Mouse (Mus musculus) thymus, adult 2 months (tissue): Measurements from ENCODE around the gene Mitf. TPM values are rescaled to one million over a fixed set of nuclear protein-coding genes. Genes with fewer than 3 reads are reported as not detected.

Experiments used
- DNase-seq: peaks from one replicate; pipeline ENCODE4 v3.0.0; 2021
- H3K27ac ChIP-seq: fragments of 200-500 bp; 2 replicates; pipeline ENCODE4 v1.5.1; 2012; ENCODE audit warnings: low read length, control low read depth; ENCODE audit not compliant: control insufficient read depth, insufficient read depth
- H3K27me3 ChIP-seq: fragments of 200-500 bp; 2 replicates; pipeline ENCODE4 v1.6.1; 2012; ENCODE audit warnings: mild to moderate bottlenecking, low read length, moderate library complexity, mixed read lengths; ENCODE audit not compliant: control insufficient read depth, insufficient read depth
- H3K36me3 ChIP-seq: fragments of 200-500 bp; 2 replicates; pipeline ENCODE4 v1.6.1; 2012; ENCODE audit warnings: mild to moderate bottlenecking, low read length, moderate library complexity; ENCODE audit not compliant: control insufficient read depth, insufficient read depth
- H3K4me1 ChIP-seq: fragments of 200-500 bp; replicated peaks from 2 replicates; pipeline ENCODE4 v1.6.1; 2012; ENCODE audit warnings: low read length; ENCODE audit not compliant: control insufficient read depth, insufficient read depth
- H3K4me3 ChIP-seq: fragments of 200-500 bp; 2 replicates; pipeline ENCODE4 v1.5.1; 2012; ENCODE audit warnings: mild to moderate bottlenecking, low read length, control low read depth, moderate library complexity; ENCODE audit not compliant: control insufficient read depth, insufficient read depth
- CTCF ChIP-seq: fragments of 200-500 bp; IDR thresholded peaks from 2 replicates; pipeline ENCODE4 v1.5.1; 2012; ENCODE audit warnings: mild to moderate bottlenecking, control low read depth, low read length, moderate library complexity, borderline replicate concordance; ENCODE audit not compliant: control insufficient read depth, poor library complexity, insufficient read depth; ENCODE audit errors: extremely low read depth
- POLR2A ChIP-seq: fragments of 200-500 bp; IDR thresholded peaks from 2 replicates; pipeline ENCODE4 v1.6.1; 2012; ENCODE audit warnings: mild to moderate bottlenecking, low read length, control low read depth, moderate library complexity; ENCODE audit not compliant: control insufficient read depth, poor library complexity, insufficient read depth; ENCODE audit errors: extremely low read depth
- WGBS: fragments of 180-500 bp; shearing (Covaris S2); methylation state at CpG from one replicate; pipeline ENCODE4 v1.1.7; 2018; 5-methylcytosine and 5-hydroxymethylcytosine counted together
- polyA plus RNA-seq: library from polyadenylated mRNA; depleted of rRNA; stranded (reverse); fragments of >200 nt; gene quantifications from 2 replicates; pipeline ENCODE4 v1.2.3, GENCODE M21; 2012

The Mitf gene
- polyA plus RNA-seq, 1 experiment = 4.4 TPM

- Histone ChIP-seq H3K4me1 (no peaks in the 10 kb centered on the region), H3K27me3 (no peaks in the 10 kb centered on the region), H3K4me3 (no peak overlapping the region), H3K27ac (no peak overlapping the region), H3K36me3 (no peaks in the 10 kb centered on the region)
- no peak for DNase-seq
- TF ChIP-seq POLR2A (no peak), CTCF (no peak)
- 89% methylated on average over 4 of the region's 4 CpGs for WGBS
Measured at GRCm38 (mm10) chr6:97871296-97872030, 64.6 kb downstream of the Mitf start.

GRCm38 (mm10) chr6:97873102-97873501, 66.2 kb downstream of the Mitf start:
- H3K4me3 ChIP-seq = no peak overlapping the region
- 94% methylated on average over 2 of the region's 2 CpGs for WGBS
- no peak for TF ChIP-seq CTCF
- no peak for TF ChIP-seq POLR2A
- no peaks in the 10 kb centered on the region for H3K4me1 ChIP-seq
- DNase-seq = no peak
- no peaks in the 10 kb centered on the region for H3K27me3 ChIP-seq
- H3K27ac ChIP-seq = no peak overlapping the region
- H3K36me3 ChIP-seq = no peaks in the 10 kb centered on the region

GRCm38 (mm10) chr6:97876990-97877389, 70.1 kb downstream of the Mitf start:
- 66% methylated on average over 2 of the region's 2 CpGs for WGBS
- H3K27me3 ChIP-seq = no peaks in the 10 kb centered on the region
- no peaks in the 10 kb centered on the region for H3K4me1 ChIP-seq
- no peak overlapping the region for H3K27ac ChIP-seq
- H3K4me3 ChIP-seq = no peak overlapping the region
- TF ChIP-seq POLR2A = no peak
- no peak for TF ChIP-seq CTCF
- H3K36me3 ChIP-seq = no peaks in the 10 kb centered on the region
- no peak for DNase-seq

GRCm38 (mm10) chr6:97877492-97877891, 70.6 kb downstream of the Mitf start:
- no peaks in the 10 kb centered on the region for H3K4me1 ChIP-seq
- no peaks in the 10 kb centered on the region for H3K36me3 ChIP-seq
- H3K4me3 ChIP-seq = no peak overlapping the region
- WGBS = 74% methylated on average over 6 of the region's 6 CpGs
- H3K27ac ChIP-seq = no peak overlapping the region
- H3K27me3 ChIP-seq = no peaks in the 10 kb centered on the region
- TF ChIP-seq POLR2A (no peak), CTCF (no peak)
- DNase-seq = no peak

- TF ChIP-seq CTCF (no peak), POLR2A (no peak)
- WGBS = 93% methylated on average over 5 of the region's 5 CpGs
- no peaks in the 10 kb centered on the region for H3K27me3 ChIP-seq
- DNase-seq = no peak
- no peak overlapping the region for H3K27ac ChIP-seq
- H3K36me3 ChIP-seq = no peaks in the 10 kb centered on the region
- no peak overlapping the region for H3K4me3 ChIP-seq
- no peaks in the 10 kb centered on the region for H3K4me1 ChIP-seq
Measured at GRCm38 (mm10) chr6:97880363-97880762, 73.5 kb downstream of the Mitf start.

GRCm38 (mm10) chr6:97881935-97882334, 75.1 kb downstream of the Mitf start:
- TF ChIP-seq POLR2A (no peak), CTCF (no peak)
- Histone ChIP-seq H3K36me3 (no peaks in the 10 kb centered on the region), H3K27me3 (no peaks in the 10 kb centered on the region), H3K4me3 (no peak overlapping the region), H3K4me1 (no peaks in the 10 kb centered on the region), H3K27ac (no peak overlapping the region)
- 92% methylated on average over 3 of the region's 3 CpGs for WGBS
- no peak for DNase-seq
